Mouse (Mus musculus): ENCODE results near the gene Rab40c. TPM values are rescaled to one million over a fixed set of nuclear protein-coding genes. Genes with fewer than 3 reads are reported as not detected.

Gene Rab40c
- 30.7 and 35.2 TPM in 2 replicates for polyA plus RNA-seq (2015; fragmentation: Nextera tagmentation; extraction: Ambion mirVana)

- H3K4me2 ChIP-seq, result peak within 1 kb of the TSS; percentile 88
- H3K9ac ChIP-seq, result peak within 1 kb of the TSS; percentile 85
- H3K4me1 ChIP-seq, result peaks cover 29% of the 10 kb centered on the region
- no peaks in the 10 kb centered on the region for H3K27me3 ChIP-seq
- 0% methylated on average over 59 of the region's 78 CpGs for WGBS
- no peak for ATAC-seq (ENCODE audit: insufficient number of reproducible peaks, low FRiP score, low TSS enrichment, low read depth)
- peak within 1 kb of the TSS; percentile 96 for H3K27ac ChIP-seq
- no peaks in the 10 kb centered on the region for H3K9me3 ChIP-seq
- peaks cover 14% of the 10 kb centered on the region for H3K36me3 ChIP-seq
- peak within 1 kb of the TSS; percentile 98 for H3K4me3 ChIP-seq
These were observed at the start of gene Rab40c for GRCm38 (mm10) chr17:25919144-25919785. TSS of gene Rab40c (minus strand) at chr17:25919727.

DNA sequence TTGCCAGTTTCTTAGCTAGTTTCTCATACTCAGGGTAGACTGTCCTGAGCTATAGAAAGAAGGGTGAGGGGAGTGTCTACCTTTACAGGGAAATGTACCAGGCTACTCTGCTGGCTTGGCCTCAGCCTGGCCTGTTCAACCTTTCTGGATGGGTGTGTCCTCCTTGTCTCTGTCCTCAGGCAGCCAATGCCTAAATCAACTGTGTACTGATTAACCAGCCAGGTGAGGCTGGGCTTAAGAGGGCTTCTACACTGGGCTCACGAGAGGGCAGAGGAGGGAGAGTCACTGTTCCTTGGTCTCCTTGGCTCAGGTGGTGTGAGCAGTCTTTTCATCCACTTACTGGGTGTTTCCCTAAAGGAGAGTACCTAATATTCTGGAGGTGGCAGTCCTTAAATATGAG, 48.6 kb upstream of the Rab40c start:
- ATAC-seq (ENCODE audit: insufficient number of reproducible peaks, low FRiP score, low TSS enrichment, low read depth), result no peak
- H3K27ac ChIP-seq, result no peak overlapping the region

DNA sequence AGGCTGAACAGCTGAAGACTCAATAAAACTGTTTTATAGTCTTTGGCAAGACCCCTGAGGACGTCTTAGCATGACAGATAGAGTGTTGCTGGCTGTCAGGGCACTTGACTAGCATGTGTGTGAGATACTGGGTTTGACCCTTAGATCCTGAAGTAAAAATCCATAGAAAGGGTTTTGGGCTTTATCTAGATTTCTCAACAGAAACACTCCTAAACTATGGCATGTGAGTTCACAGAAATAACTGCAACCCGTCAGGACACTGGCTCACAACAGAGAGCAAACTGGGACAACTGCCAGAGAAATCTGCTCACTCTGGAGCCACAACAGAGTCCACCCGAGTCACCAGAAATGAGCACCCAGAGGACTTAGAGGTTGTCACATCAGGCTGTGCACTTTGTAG, 48.1 kb upstream of the Rab40c start:
- no peak overlapping the region for H3K27ac ChIP-seq
- WGBS, result 38% methylated on average over 3 of the region's 3 CpGs
- no peak for ATAC-seq (ENCODE audit: insufficient number of reproducible peaks, low FRiP score, low TSS enrichment, low read depth)

More for the DNA sequence above, 48.6 kb upstream of the Rab40c start:
- no peaks in the 10 kb centered on the region for H3K27me3 ChIP-seq
- H3K4me2 ChIP-seq, result no peak overlapping the region
- WGBS, result 65% methylated on average over 1 of the region's 1 CpGs
- H3K9ac ChIP-seq, result no peak overlapping the region
- peaks cover 12% of the 10 kb centered on the region; the same call in 1 of the 2 replicates for H3K4me1 ChIP-seq
- no peaks in the 10 kb centered on the region for H3K9me3 ChIP-seq
- peaks cover 33% of the 10 kb centered on the region for H3K36me3 ChIP-seq
- no peak overlapping the region for H3K4me3 ChIP-seq

DNA sequence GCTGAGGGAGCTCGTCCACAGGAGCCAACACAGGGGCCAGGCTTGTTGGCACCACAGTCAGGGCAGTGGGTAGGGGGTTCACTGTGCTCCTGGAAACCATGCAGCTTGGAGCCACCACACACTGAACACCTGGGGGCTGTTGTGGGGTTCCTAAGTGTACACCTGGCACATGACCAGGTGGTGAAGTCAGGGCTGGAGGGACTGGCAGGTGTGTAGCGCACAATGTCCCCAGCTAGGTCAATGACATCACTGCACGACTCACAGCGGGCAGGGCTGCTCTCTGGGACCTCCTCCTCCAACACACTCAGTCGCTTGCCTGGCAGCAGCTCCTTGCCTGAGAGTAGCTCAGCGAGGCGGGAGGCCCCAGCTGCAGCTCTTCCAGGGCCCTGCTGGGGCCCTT, 44.7 kb upstream of the Rab40c start:
- Histone ChIP-seq H3K36me3 (peaks cover 64% of the 10 kb centered on the region), H3K27ac (no peak overlapping the region), H3K4me3 (no peak overlapping the region), H3K9ac (no peak overlapping the region), H3K4me2 (no peak overlapping the region), H3K4me1 (peaks cover 12% of the 10 kb centered on the region; the same call in 1 of the 2 replicates), H3K9me3 (no peaks in the 10 kb centered on the region), H3K27me3 (no peaks in the 10 kb centered on the region)
- ATAC-seq (ENCODE audit: insufficient number of reproducible peaks, low FRiP score, low TSS enrichment, low read depth), result no peak
- 75% methylated on average over 7 of the region's 7 CpGs for WGBS

More for the DNA sequence above, 48.1 kb upstream of the Rab40c start:
- no peak overlapping the region for H3K4me2 ChIP-seq
- H3K36me3 ChIP-seq, result peaks cover 38% of the 10 kb centered on the region
- H3K4me3 ChIP-seq, result no peak overlapping the region
- no peaks in the 10 kb centered on the region for H3K27me3 ChIP-seq
- peaks cover 12% of the 10 kb centered on the region; the same call in 1 of the 2 replicates for H3K4me1 ChIP-seq
- no peaks in the 10 kb centered on the region for H3K9me3 ChIP-seq
- H3K9ac ChIP-seq, result no peak overlapping the region

- 91% methylated on average over 7 of the region's 7 CpGs for WGBS
- H3K36me3 ChIP-seq, result peaks cover 76% of the 10 kb centered on the region
- H3K9ac ChIP-seq, result no peak overlapping the region
- H3K27ac ChIP-seq, result no peak overlapping the region
- no peak overlapping the region for H3K4me2 ChIP-seq
- no peak overlapping the region for H3K4me3 ChIP-seq
- 0 out of 2 replicates have a peak, but pooled peaks cover 5% of the 10 kb centered on the region for H3K4me1 ChIP-seq
- H3K9me3 ChIP-seq, result no peaks in the 10 kb centered on the region
- no peak for ATAC-seq (ENCODE audit: insufficient number of reproducible peaks, low FRiP score, low TSS enrichment, low read depth)
- no peaks in the 10 kb centered on the region for H3K27me3 ChIP-seq
These were observed 42.9 kb upstream of the Rab40c start for GRCm38 (mm10) chr17:25962413-25962905.

DNA sequence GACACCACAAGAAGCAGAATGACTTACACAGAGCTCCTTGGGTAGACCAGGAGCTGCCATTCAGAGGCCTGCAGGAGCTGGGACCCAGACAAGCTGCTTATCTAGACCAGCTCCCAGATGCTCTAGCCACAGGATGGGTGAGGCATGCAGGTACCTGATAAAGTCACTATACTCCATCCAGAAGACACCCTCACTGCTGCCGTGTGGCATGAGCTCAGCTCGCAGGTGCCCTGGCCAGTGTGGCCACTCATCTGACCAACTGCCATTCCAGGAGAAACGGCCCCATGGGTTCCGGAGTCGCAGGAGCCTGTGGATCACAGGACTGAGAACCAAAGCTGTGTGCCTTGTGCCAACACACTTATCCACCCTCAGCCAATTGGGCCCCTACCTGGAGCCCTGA, 42.0 kb upstream of the Rab40c start:
- 93% methylated on average over 5 of the region's 5 CpGs for WGBS

GRCm38 (mm10) chr17:25959630-25960467, 40.3 kb upstream of the Rab40c start:
- H3K27me3 ChIP-seq, result no peaks in the 10 kb centered on the region
- 86% methylated on average over 23 of the region's 23 CpGs for WGBS
- H3K36me3 ChIP-seq, result peaks cover 69% of the 10 kb centered on the region
- no peak overlapping the region for H3K4me3 ChIP-seq
- H3K9ac ChIP-seq, result no peak overlapping the region; the same call in 1 of the 2 replicates
- H3K9me3 ChIP-seq, result no peaks in the 10 kb centered on the region
- no peak overlapping the region for H3K4me2 ChIP-seq
- H3K4me1 ChIP-seq, result 0 out of 2 replicates have a peak, but pooled peaks cover 3% of the 10 kb centered on the region
- no peak for ATAC-seq (ENCODE audit: insufficient number of reproducible peaks, low FRiP score, low TSS enrichment, low read depth)
- no peak overlapping the region for H3K27ac ChIP-seq

More for the DNA sequence above, 42.0 kb upstream of the Rab40c start:
- no peak overlapping the region for H3K9ac ChIP-seq
- H3K4me1 ChIP-seq, result 0 out of 2 replicates have a peak, but pooled peaks cover 3% of the 10 kb centered on the region
- no peak overlapping the region for H3K4me3 ChIP-seq
- no peaks in the 10 kb centered on the region for H3K9me3 ChIP-seq
- H3K27ac ChIP-seq, result no peak overlapping the region
- no peak for ATAC-seq (ENCODE audit: insufficient number of reproducible peaks, low FRiP score, low TSS enrichment, low read depth)
- peaks cover 76% of the 10 kb centered on the region for H3K36me3 ChIP-seq
- H3K27me3 ChIP-seq, result no peaks in the 10 kb centered on the region
- no peak overlapping the region for H3K4me2 ChIP-seq

GRCm38 (mm10) chr17:25958771-25959494, 39.4 kb upstream of the Rab40c start:
- peaks cover 61% of the 10 kb centered on the region for H3K36me3 ChIP-seq
- H3K4me1 ChIP-seq, result no peaks in the 10 kb centered on the region
- H3K27ac ChIP-seq, result no peak overlapping the region
- H3K4me3 ChIP-seq, result no peak overlapping the region
- peaks cover 3% of the 10 kb centered on the region; the same call in 1 of the 2 replicates for H3K27me3 ChIP-seq
- no peak for ATAC-seq (ENCODE audit: insufficient number of reproducible peaks, low FRiP score, low TSS enrichment, low read depth)
- H3K9me3 ChIP-seq, result no peaks in the 10 kb centered on the region
- H3K4me2 ChIP-seq, result no peak overlapping the region
- no peak overlapping the region for H3K9ac ChIP-seq
- WGBS, result 89% methylated on average over 11 of the region's 11 CpGs

- Histone ChIP-seq H3K9ac (no peak overlapping the region), H3K27ac (no peak overlapping the region), H3K9me3 (no peaks in the 10 kb centered on the region), H3K27me3 (peaks cover 15% of the 10 kb centered on the region), H3K4me2 (no peak overlapping the region), H3K4me3 (no peak overlapping the region), H3K4me1 (no peaks in the 10 kb centered on the region), H3K36me3 (peaks cover 48% of the 10 kb centered on the region)
- ATAC-seq (ENCODE audit: insufficient number of reproducible peaks, low FRiP score, low TSS enrichment, low read depth), result no peak
- WGBS, result 76% methylated on average over 14 of the region's 14 CpGs
These were observed 38.1 kb upstream of the Rab40c start for GRCm38 (mm10) chr17:25957586-25958051.

DNA sequence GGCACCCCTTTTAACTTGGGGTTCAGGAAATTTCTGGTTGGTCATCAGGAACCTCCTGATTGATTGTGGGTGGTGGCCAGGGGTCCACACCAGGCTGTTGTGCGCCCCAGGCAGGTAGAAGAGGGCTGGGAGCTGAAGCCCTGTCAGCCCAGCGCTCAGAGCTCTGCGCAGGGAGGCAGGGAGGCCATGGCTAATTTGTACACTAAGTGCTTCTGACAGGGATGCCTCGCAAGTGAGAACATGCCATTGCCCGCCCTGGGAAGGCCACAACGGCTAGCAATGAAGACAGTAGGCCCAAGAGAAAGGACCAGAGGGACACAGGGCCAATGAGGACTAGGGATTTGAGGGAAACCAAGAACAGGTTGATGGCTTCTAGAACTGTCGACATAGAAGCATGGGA, 37.1 kb upstream of the Rab40c start:
- H3K9me3 ChIP-seq, result no peaks in the 10 kb centered on the region
- no peak for ATAC-seq (ENCODE audit: insufficient number of reproducible peaks, low FRiP score, low TSS enrichment, low read depth)
- H3K27ac ChIP-seq, result no peak overlapping the region
- H3K27me3 ChIP-seq, result peaks cover 25% of the 10 kb centered on the region
- H3K4me1 ChIP-seq, result peaks cover 8% of the 10 kb centered on the region
- peaks cover 38% of the 10 kb centered on the region for H3K36me3 ChIP-seq
- no peak overlapping the region for H3K9ac ChIP-seq
- no peak overlapping the region for H3K4me3 ChIP-seq
- no peak overlapping the region for H3K4me2 ChIP-seq
- WGBS, result 68% methylated on average over 7 of the region's 7 CpGs

DNA sequence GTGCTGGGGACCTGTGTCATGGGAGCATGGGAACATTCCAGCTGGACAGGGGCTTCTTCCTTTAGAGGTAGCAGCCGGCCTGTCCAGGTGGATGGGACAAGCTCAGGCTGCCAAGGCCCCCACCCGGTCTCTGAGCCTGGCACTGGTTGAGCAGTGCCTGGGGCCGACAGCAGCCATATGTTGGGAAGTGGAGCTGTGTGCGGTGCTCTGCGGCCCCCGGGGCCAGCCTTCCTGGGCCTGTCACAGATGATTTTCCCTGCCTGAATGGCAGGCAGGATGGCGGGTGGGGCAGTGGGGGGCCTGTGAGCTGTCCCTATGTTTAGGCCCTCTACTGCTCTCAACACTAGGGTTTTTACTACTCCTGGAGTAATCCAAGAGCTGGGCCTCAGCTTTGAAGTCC, 36.7 kb upstream of the Rab40c start:
- Histone ChIP-seq H3K9ac (no peak overlapping the region), H3K27ac (no peak overlapping the region), H3K9me3 (no peaks in the 10 kb centered on the region), H3K4me3 (no peak overlapping the region), H3K27me3 (peaks cover 29% of the 10 kb centered on the region), H3K4me2 (no peak overlapping the region), H3K36me3 (peaks cover 33% of the 10 kb centered on the region), H3K4me1 (peaks cover 12% of the 10 kb centered on the region)
- 55% methylated on average over 7 of the region's 7 CpGs for WGBS
- no peak for ATAC-seq (ENCODE audit: insufficient number of reproducible peaks, low FRiP score, low TSS enrichment, low read depth)

All from limb, embryonic 15.5 days (tissue).